Mouse (Mus musculus) bone marrow macrophage, adult 2 months (primary cell): ENCODE measurements around the gene Tmem198.

Experiments used
- CTCF ChIP-seq: IDR thresholded peaks from 2 replicates; pipeline ENCODE4 v1.5.1; 2012; ENCODE audit warnings: low read depth, mild to moderate bottlenecking, low read length, moderate library complexity
- POLR2A ChIP-seq: IDR thresholded peaks from 2 replicates; pipeline ENCODE4 v1.6.1; 2012; ENCODE audit warnings: mild to moderate bottlenecking, low read depth, low read length, borderline replicate concordance

- TF ChIP-seq POLR2A (no peak), CTCF (no peak)
These were observed 45.3 kb downstream of the Tmem198 start for GRCm38 (mm10) chr1:75524679-75525078.
